Mouse (Mus musculus): ENCODE data around the gene Nat8f2.

The Nat8f2 gene

DNA sequence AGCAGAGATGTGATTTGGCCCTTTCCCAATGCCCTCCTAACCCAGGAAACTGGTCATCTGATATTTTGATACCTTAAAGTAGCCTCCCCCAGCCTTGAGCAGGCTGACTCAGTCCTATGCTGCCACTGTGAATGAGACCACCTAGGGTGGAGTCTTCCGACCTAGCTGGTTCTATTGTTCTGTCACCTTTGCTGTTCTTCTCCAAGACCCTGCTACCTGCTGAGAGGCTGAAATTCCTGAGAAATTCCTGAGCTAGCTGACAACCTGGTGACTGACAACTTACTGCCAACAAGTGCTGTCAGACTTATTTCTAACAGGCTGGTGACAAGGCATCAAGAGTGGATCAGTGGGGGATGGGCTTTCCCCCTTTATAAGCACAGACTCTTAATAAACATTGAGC lies 50.6 kb downstream of the Nat8f2 start:
- DNase-seq = no peak
